Mouse (Mus musculus) heart, embryonic 10.5 days (tissue): Measurements from ENCODE around the gene Atxn7l2. TPM values are rescaled to one million over a fixed set of nuclear protein-coding genes. Genes with fewer than 3 reads are reported as not detected.

Experiments used
- DNase-seq: peaks from one replicate; pipeline ENCODE4 v3.0.0-alpha.2; 2017; ENCODE audit warnings: low spot score
- H3K27ac ChIP-seq: fragments of 300-500 bp; sonication (generic); 2 replicates; pipeline ENCODE4 v1.5.1; 2016; ENCODE audit warnings: mild to moderate bottlenecking
- H3K27me3 ChIP-seq: fragments of 300-500 bp; sonication (generic); 2 replicates; pipeline ENCODE4 v1.6.1; 2016; ENCODE audit warnings: mild to moderate bottlenecking; ENCODE audit not compliant: poor library complexity, insufficient read depth, severe bottlenecking
- H3K36me3 ChIP-seq: fragments of 300-500 bp; sonication (generic); 2 replicates; pipeline ENCODE4 v1.6.1; 2016; ENCODE audit warnings: mild to moderate bottlenecking, moderate library complexity
- H3K4me1 ChIP-seq: fragments of 300-500 bp; sonication (generic); 2 replicates; pipeline ENCODE4 v1.6.1; 2016; ENCODE audit warnings: mild to moderate bottlenecking
- H3K4me3 ChIP-seq: fragments of 300-500 bp; sonication (generic); 2 replicates; pipeline ENCODE4 v1.5.1; 2016; ENCODE audit warnings: mild to moderate bottlenecking, moderate library complexity
- H3K9me3 ChIP-seq: fragments of 300-500 bp; sonication (generic); 2 replicates; pipeline ENCODE4 v1.6.1; 2016; ENCODE audit warnings: mild to moderate bottlenecking, moderate library complexity
- WGBS: fragments of 180-500 bp; shearing (Covaris S2); methylation state at CpG from one replicate; pipeline ENCODE4 v1.1.7; 2016; 5-methylcytosine and 5-hydroxymethylcytosine counted together
- polyA plus RNA-seq: library from polyadenylated mRNA; unstranded; fragments of >200 nt; fragmentation: Nextera tagmentation; extraction: Ambion mirVana; gene quantifications from 2 replicates; pipeline ENCODE4 v1.2.1, GENCODE M21; 2016

Atxn7l2 gene
- polyA plus RNA-seq, 1 experiment from 2014 or later: 11.7 TPM

GRCm38 (mm10) chr3:108158383-108159037 is 52.2 kb downstream of the Atxn7l2 start:
- H3K4me1 ChIP-seq: peaks cover 25% of the 10 kb centered on the region
- H3K9me3 ChIP-seq: no peaks in the 10 kb centered on the region
- H3K27me3 ChIP-seq: no peaks in the 10 kb centered on the region
- no peaks in the 10 kb centered on the region for H3K36me3 ChIP-seq
- WGBS: 41% methylated on average over 9 of the region's 9 CpGs
- peak; percentile 84 for DNase-seq
- peak overlapping the region; percentile 10; the same call in 1 of the 2 replicates for H3K4me3 ChIP-seq
- H3K27ac ChIP-seq: peak overlapping the region; percentile 63

- H3K4me3 ChIP-seq: no peak within 1 kb of the TSS
- H3K27me3 ChIP-seq: no peaks in the 10 kb centered on the region
- no peaks in the 10 kb centered on the region for H3K9me3 ChIP-seq
- H3K36me3 ChIP-seq: no peaks in the 10 kb centered on the region
- DNase-seq: no peak
- H3K4me1 ChIP-seq: peaks cover 33% of the 10 kb centered on the region
- 30% methylated on average over 4 of the region's 4 CpGs for WGBS
- no peak within 1 kb of the TSS for H3K27ac ChIP-seq
These were observed 56.1 kb downstream of the Atxn7l2 start, which contains the start of gene Gpr61 for GRCm38 (mm10) chr3:108154656-108155055. Gene Gpr61 (minus strand): TSS chr3:108154882.

GRCm38 (mm10) chr3:108152290-108152689 is 58.4 kb downstream of the Atxn7l2 start:
- no peaks in the 10 kb centered on the region for H3K36me3 ChIP-seq
- H3K27me3 ChIP-seq: no peaks in the 10 kb centered on the region
- no peaks in the 10 kb centered on the region for H3K9me3 ChIP-seq
- no peak overlapping the region for H3K4me3 ChIP-seq
- H3K27ac ChIP-seq: no peak overlapping the region
- H3K4me1 ChIP-seq: peaks cover 17% of the 10 kb centered on the region; the same call in 1 of the 2 replicates
- peak; percentile 69 for DNase-seq
- WGBS: 87% methylated on average over 3 of the region's 3 CpGs

Other genes with a start within 250 kb of the Atxn7l2 start
- 1.2 TPM in 1 of 2 replicates, not detected in the other for gene Gstm3, start 241.7 kb downstream of the Atxn7l2 start, polyA plus RNA-seq
- gene Gstm2, start 224.5 kb downstream of the Atxn7l2 start, polyA plus RNA-seq: 46.9 and 47.2 TPM in 2 replicates
- gene Gstm1, start 193.0 kb downstream of the Atxn7l2 start, polyA plus RNA-seq: 30.1 and 62.2 TPM in 2 replicates
- gene Gstm4, start 166.0 kb downstream of the Atxn7l2 start, polyA plus RNA-seq: 16.9 and 21.1 TPM in 2 replicates
- 57.5 and 62.8 TPM in 2 replicates for gene Ampd2, start 124.3 kb downstream of the Atxn7l2 start, polyA plus RNA-seq
- gene Gnat2, start 118.1 kb downstream of the Atxn7l2 start, polyA plus RNA-seq: 1.1 and 1.9 TPM in 2 replicates
- 106 and 131 TPM in 2 replicates for gene Gnai3, start 64.8 kb downstream of the Atxn7l2 start, polyA plus RNA-seq
- gene Gpr61, start 56.1 kb downstream of the Atxn7l2 start, polyA plus RNA-seq: 0.11 and 0.33 TPM in 2 replicates
- 1.4 and 3.3 TPM in 2 replicates for gene Amigo1, start 24.6 kb downstream of the Atxn7l2 start, polyA plus RNA-seq
- 3.1 and 3.9 TPM in 2 replicates for gene Cyb561d1, start 9.7 kb downstream of the Atxn7l2 start, polyA plus RNA-seq
- gene Sypl2, start 15.7 kb upstream of the Atxn7l2 start, polyA plus RNA-seq: 0.39 and 1.0 TPM in 2 replicates
- gene Psma5, start 46.0 kb upstream of the Atxn7l2 start, polyA plus RNA-seq: 280 and 324 TPM in 2 replicates
- gene Sort1, start 73.1 kb upstream of the Atxn7l2 start, polyA plus RNA-seq: 15.1 and 26.4 TPM in 2 replicates
- gene Mybphl, start 154.0 kb upstream of the Atxn7l2 start, polyA plus RNA-seq: 60.0 and 65.8 TPM in 2 replicates
- gene Psrc1, start 172.9 kb upstream of the Atxn7l2 start, polyA plus RNA-seq: 44.0 and 57.6 TPM in 2 replicates
- gene Celsr2, start 204.6 kb upstream of the Atxn7l2 start, polyA plus RNA-seq: 2.7 and 2.8 TPM in 2 replicates
- 106 and 130 TPM in 2 replicates for gene Sars, start 234.3 kb upstream of the Atxn7l2 start, polyA plus RNA-seq